Mouse (Mus musculus) heart, adult 2 months (tissue): ENCODE results near the gene Rcl1.

ENCODE experiments used
- CTCF ChIP-seq: fragments of 200-600 bp; IDR thresholded peaks from 2 replicates; pipeline ENCODE4 v1.8.1; 2022; ENCODE audit warnings: antibody characterized with exemption, mild to moderate bottlenecking, moderate library complexity
- POLR2A ChIP-seq: fragments of 200-500 bp; IDR thresholded peaks from 2 replicates; pipeline ENCODE4 v1.6.1; 2011; ENCODE audit warnings: mild to moderate bottlenecking, low read depth, low read length, control low read depth; ENCODE audit not compliant: insufficient read depth

DNA sequence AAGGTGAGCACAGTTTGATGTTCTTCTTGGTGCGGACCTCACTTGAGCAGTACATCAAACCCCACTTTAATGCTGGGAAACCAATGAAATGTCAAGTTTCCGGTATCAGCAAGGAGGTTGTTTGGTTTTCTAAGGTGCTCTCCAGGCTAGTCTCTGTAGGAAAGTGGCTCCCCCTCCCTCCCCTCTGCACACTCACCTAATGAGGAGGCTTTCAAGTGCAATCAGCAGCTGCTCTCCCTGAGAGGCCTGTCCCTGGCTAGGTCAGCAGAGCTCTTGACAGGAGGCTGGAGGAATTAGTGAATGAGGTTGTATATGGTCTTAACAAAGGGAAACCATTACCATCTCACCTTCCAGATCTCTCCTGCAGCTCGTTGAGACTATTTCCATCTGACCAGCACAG is 54.4 kb downstream of the Rcl1 start:
- TF ChIP-seq CTCF (no peak), POLR2A (no peak)
